Mouse (Mus musculus): Measurements from ENCODE around the gene Mutyh. TPM values are rescaled to one million over a fixed set of nuclear protein-coding genes. Genes with fewer than 3 reads are reported as not detected.
"Not testable (repeated sequence)": the region's sequence is repeated elsewhere in the genome, so short reads cannot be mapped to it uniquely, and the experiment has no call there.

The Mutyh gene
- polyA plus RNA-seq, 1 experiment: 4.9 TPM

DNA sequence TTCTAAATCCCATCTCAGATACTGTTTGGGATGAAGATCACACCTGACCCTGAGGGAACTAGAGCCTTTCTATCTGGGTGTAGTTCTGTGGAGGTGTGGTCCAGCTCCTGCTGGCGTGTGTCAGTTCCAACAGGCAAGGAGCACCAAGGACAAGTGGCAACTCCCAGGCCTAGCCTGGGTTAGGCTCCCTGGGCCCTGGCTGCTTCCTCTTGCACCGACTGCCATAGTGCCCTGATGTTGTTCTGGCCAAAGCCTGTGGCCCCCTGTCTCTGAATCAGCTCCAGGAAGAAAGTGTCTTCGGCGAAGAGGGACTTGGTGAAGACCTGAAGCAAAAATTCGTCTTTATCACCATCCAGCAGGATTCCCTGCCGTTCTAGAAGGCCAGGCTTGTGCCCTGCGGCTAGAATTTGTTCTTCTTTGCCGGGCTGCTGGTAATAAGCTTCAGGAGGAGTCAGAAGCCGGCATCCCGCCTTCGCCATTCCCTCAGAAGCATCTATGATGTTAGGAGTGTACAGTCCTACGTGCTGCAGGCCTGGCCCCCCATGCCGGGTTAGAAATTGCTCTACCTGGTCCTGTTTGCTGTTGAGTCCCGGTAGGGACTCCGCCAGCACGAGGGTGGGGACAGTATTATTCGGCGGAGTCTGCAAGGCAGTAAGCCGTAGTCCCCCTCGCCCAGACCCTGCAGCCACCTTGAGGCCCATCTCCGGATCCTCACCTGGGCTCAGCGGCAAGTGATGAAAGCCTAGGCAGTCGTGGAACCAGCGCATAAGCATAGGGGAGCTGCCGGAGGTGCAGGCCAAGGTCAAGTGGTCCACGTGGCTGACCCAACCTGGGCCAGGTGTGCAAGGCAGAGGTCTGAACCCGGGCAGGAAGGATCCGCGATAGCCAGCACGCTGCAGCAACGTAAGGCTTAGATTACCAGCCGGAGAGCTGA lies 12.7 kb downstream of the Mutyh start:
- no peak overlapping the region for H3K27ac ChIP-seq (ENCODE audit: insufficient read depth, low read depth, low read length)
- H3K4me1 ChIP-seq (ENCODE audit: control insufficient read depth, insufficient read depth, low read length): peaks cover 4% of the 10 kb centered on the region; the same call in 1 of the 2 replicates
- TF ChIP-seq POLR2A (IDR thresholded peaks at IDR 0.05; ENCODE audit: borderline replicate concordance, low read depth, low read length) (no peak), CTCF (IDR thresholded peaks at IDR 0.05; ENCODE audit: low read depth, low read length) (no peak)
- peak overlapping the region; percentile 58 for H3K4me3 ChIP-seq (ENCODE audit: insufficient read depth, low read length)

DNA sequence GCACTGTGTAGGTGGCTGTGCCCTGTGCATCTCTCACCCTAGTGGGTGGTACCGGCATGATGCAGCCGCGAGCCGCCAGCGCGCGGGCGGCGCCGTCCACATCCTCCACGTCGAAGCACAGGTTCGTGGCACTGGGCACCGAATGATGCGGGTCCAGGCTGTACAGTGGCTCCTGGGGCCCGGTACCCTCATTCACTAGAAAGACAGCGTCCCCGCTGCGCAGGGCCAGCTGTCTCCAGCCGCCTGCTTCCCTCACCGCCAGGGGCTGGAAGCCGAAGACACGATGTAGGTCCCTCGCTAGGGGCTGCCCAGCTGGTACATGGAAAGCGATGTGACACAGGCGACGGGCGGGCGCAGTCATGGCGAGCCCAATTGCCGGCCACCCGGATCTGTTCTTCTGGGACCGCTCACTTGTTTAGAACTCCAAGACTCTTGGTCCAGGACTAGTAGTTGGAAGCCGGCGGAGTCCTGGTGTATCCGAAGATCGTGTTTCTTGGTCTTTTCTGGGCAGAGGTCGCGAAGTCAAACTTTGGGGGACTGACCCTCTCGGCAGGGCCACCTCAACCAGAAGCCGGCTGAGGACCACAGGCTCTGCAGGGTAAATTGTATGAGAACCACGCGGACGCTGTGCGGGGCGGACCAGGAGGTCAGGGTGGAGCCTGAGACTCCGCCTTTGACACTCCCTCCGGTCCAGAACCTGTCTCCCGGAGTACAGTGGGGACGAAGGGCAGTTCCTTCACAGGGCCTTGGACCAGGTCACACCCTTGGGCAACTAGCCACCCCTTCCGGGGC lies 13.6 kb downstream of the Mutyh start:
- Histone ChIP-seq H3K4me1 (ENCODE audit: control insufficient read depth, insufficient read depth, low read length) (peaks cover 4% of the 10 kb centered on the region; the same call in 1 of the 2 replicates), H3K27ac (ENCODE audit: insufficient read depth, low read depth, low read length) (no peak overlapping the region)

DNA sequence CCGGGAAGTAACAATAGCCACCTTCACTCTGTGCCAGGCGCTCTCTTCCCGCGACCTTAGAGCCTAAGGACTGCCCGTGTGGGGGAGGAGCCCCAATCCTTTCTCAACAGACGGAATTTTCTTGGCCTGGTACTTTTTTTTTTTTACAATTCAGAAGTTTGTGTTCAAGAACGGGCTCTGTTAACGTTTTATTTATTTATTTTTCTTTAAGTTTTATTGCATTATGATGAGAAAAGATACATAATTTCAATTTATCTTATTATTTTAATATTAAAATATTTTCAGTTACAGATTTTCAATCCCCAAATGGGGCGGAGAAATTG lies 14.1 kb downstream of the Mutyh start, which contains the start of gene Hpdl:
Gene Hpdl, minus strand, starts transcription at position 14 of the 323 bp plus-strand sequence.
- H3K27ac ChIP-seq (ENCODE audit: insufficient read depth, low read depth, low read length): no peak within 1 kb of the TSS
- peak within 1 kb of the TSS; percentile 58 for H3K4me3 ChIP-seq (ENCODE audit: insufficient read depth, low read length)
- TF ChIP-seq POLR2A (IDR thresholded peaks at IDR 0.05; ENCODE audit: borderline replicate concordance, low read depth, low read length) (no peak), CTCF (IDR thresholded peaks at IDR 0.05; ENCODE audit: low read depth, low read length) (no peak)
- H3K4me1 ChIP-seq (ENCODE audit: control insufficient read depth, insufficient read depth, low read length): peaks cover 4% of the 10 kb centered on the region; the same call in 1 of the 2 replicates

More for the DNA sequence above, 13.6 kb downstream of the Mutyh start:
- TF ChIP-seq CTCF (IDR thresholded peaks at IDR 0.05; ENCODE audit: low read depth, low read length) (no peak; the same call in 1 of the 2 replicates), POLR2A (IDR thresholded peaks at IDR 0.05; ENCODE audit: borderline replicate concordance, low read depth, low read length) (no peak)
- H3K4me3 ChIP-seq (ENCODE audit: insufficient read depth, low read length): peak overlapping the region; percentile 58

DNA sequence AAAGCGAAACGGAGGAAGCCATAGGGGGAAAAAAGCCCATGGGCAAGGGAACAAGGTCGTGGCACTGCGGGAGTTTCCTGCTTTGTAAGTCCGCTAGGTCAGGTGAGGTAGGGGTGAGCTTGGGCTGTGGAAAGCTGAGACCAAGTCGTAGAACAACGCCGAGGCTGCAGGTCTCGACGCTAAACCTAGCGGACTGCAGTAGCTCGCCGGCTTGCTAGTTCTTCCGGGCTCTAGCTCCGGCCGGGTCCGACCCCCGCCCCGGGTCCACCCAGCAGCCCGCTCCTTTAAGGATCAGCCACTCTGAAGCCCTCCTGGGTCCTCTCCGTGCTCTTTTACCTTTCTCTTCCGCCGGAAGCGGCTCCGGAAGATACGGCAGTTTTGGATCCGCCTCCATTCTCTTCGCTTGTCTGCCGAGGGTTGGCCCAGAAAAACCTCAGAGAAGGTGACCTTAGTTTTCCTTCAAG lies 17.1 kb downstream of the Mutyh start:
- no peak for TF ChIP-seq CTCF (IDR thresholded peaks at IDR 0.05; ENCODE audit: low read depth, low read length)
- no peak for TF ChIP-seq POLR2A (IDR thresholded peaks at IDR 0.05; ENCODE audit: borderline replicate concordance, low read depth, low read length)
- peak overlapping the region; percentile 61 for H3K4me3 ChIP-seq (ENCODE audit: insufficient read depth, low read length)
- H3K27ac ChIP-seq (ENCODE audit: insufficient read depth, low read depth, low read length): no peak overlapping the region
- H3K4me1 ChIP-seq (ENCODE audit: control insufficient read depth, insufficient read depth, low read length): peaks cover 4% of the 10 kb centered on the region; the same call in 1 of the 2 replicates

DNA sequence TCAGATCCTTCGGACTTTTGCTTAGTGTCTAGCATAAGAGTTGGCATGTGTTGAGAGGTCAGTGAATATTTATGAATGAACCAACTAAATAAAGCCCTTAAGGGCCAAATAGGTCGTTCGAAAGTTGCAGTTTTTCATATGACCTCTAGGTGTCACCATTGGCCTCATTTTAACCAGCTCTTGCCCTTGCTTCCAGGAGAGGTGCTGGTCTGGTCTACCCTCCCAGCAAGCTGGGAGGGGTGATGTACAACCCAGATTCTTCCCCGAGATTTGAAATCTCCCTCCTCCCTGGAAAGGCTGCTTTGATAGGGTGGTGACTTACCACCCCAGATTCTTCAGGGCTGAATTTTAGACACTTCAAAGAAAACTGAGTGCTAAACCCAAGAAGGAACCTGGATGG lies 20.3 kb downstream of the Mutyh start:
- no peak overlapping the region for H3K4me3 ChIP-seq (ENCODE audit: insufficient read depth, low read length)
- TF ChIP-seq POLR2A (IDR thresholded peaks at IDR 0.05; ENCODE audit: borderline replicate concordance, low read depth, low read length) (no peak), CTCF (IDR thresholded peaks at IDR 0.05; ENCODE audit: low read depth, low read length) (peak; percentile 37)
- H3K4me1 ChIP-seq (ENCODE audit: control insufficient read depth, insufficient read depth, low read length): no peaks in the 10 kb centered on the region
- H3K27ac ChIP-seq (ENCODE audit: insufficient read depth, low read depth, low read length): no peak overlapping the region

DNA sequence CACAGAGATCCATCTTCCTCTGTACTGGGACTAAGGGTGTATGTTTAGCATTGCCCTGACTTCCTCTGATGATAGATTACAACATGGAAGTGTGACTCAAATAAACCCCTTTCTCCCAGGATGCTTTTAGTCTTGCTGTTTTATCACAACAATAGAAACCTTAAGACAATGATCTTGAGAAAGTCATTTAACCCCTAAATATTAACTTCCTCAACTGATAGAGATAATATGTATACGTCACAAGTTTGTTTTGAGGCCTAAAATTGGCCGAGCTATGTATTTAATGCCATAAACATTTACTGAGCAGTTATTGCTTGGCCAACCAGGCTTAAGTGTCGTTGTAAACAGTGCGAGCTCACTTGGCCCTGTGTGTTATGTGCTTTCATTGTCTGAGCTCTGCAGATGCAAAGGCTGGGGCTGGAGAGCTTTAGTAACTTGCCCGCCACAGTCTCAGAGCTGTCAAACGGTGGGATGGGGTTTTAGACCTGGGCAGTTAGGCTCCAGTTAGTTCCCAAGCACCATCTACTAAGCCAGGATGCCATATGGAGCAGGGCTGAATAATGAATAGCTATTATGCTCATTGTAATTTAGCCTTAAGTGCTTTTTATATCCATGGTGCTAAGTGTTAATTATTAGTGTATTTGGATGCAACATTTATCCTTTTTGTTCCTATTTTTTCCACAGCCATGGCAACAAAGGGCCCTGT lies 22.0 kb downstream of the Mutyh start:
- H3K27ac ChIP-seq (ENCODE audit: insufficient read depth, low read depth, low read length): no peak overlapping the region
- 0 out of 2 replicates have a peak, but pooled peaks cover 2% of the 10 kb centered on the region for H3K4me1 ChIP-seq (ENCODE audit: control insufficient read depth, insufficient read depth, low read length)
- no peak for TF ChIP-seq CTCF (IDR thresholded peaks at IDR 0.05; ENCODE audit: low read depth, low read length)
- TF ChIP-seq POLR2A (IDR thresholded peaks at IDR 0.05; ENCODE audit: borderline replicate concordance, low read depth, low read length): no peak
- H3K4me3 ChIP-seq (ENCODE audit: insufficient read depth, low read length): no peak overlapping the region

DNA sequence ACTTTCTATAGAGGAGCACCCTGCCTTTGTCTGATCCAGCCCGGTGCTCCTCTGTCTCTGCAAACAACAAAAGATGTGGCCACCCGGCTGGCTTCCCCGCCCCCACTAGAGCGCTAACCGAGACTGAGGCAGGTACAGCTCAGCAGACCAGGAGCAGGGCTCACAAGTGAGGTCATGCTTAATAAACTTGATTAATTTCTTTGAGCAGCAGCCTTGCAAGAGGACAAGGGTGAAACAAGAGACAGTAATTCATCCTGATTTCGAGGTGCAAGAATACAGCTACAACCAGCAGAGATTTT lies 22.5 kb downstream of the Mutyh start:
- 0 out of 2 replicates have a peak, but pooled peaks cover 3% of the 10 kb centered on the region for H3K4me1 ChIP-seq (ENCODE audit: control insufficient read depth, insufficient read depth, low read length)
- H3K4me3 ChIP-seq (ENCODE audit: insufficient read depth, low read length): no peak overlapping the region
- TF ChIP-seq CTCF (IDR thresholded peaks at IDR 0.05; ENCODE audit: low read depth, low read length) (no peak), POLR2A (IDR thresholded peaks at IDR 0.05; ENCODE audit: borderline replicate concordance, low read depth, low read length) (no peak)
- H3K27ac ChIP-seq (ENCODE audit: insufficient read depth, low read depth, low read length): no peak overlapping the region

DNA sequence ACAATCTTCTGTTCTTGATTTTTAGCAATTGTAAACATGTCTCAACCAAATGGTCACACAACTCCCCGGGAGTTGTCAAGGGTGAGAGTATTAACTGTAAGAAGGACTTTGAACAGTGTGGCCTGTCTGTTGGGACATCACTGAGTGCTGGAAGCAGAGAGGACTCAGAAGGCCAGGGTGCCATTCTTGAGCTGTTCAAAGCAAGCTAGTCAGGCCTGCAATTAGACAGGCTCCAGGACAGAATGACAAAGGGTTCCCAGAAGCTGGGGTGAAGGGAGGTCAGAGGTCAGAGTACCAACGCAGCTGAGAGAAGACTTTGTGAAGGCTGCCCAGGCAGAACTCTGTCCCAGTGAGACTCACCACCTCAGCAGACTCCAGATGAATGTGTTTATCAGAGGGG lies 31.5 kb downstream of the Mutyh start:
- H3K4me3 ChIP-seq (ENCODE audit: insufficient read depth, low read length): no peak overlapping the region
- TF ChIP-seq POLR2A (IDR thresholded peaks at IDR 0.05; ENCODE audit: borderline replicate concordance, low read depth, low read length): no peak
- no peak for TF ChIP-seq CTCF (IDR thresholded peaks at IDR 0.05; ENCODE audit: low read depth, low read length)
- no peak overlapping the region for H3K27ac ChIP-seq (ENCODE audit: insufficient read depth, low read depth, low read length)
- 0 out of 2 replicates have a peak, but pooled peaks cover 3% of the 10 kb centered on the region for H3K4me1 ChIP-seq (ENCODE audit: control insufficient read depth, insufficient read depth, low read length)

DNA sequence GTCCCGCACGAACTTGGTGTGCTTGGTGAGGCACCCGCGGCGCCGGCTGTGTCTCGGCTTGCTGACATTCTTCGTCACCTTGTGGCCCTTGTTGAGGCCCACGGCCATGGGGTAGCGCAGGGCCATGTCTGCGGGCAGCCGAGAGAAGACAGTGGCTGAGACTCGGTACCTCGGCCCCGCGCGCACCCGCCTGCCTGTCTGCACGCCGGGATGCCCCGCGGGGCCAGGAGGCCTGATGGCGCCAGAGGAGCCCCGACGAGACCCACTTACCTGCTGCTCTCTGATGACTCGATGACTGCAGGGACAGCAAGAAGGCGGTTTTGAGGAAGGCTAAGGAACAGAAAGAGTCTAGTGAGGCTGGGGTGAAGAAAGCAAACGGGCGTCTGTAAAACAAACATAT lies 32.6 kb downstream of the Mutyh start:
- H3K27ac ChIP-seq (ENCODE audit: insufficient read depth, low read depth, low read length); H3K4me3 ChIP-seq (ENCODE audit: insufficient read depth, low read length); H3K4me1 ChIP-seq (ENCODE audit: control insufficient read depth, insufficient read depth, low read length): not testable (repeated sequence)
